Mouse (Mus musculus): ENCODE results near the gene Gemin4.

- TF ChIP-seq CTCF (IDR thresholded peaks at IDR 0.05; ENCODE audit: borderline replicate concordance, insufficient read depth, low read depth, low read length) (no peak), POLR2A (IDR thresholded peaks at IDR 0.05; ENCODE audit: borderline replicate concordance, insufficient read depth, low read length) (no peak)
These were observed 1.4 kb downstream of the Gemin4 start for GRCm38 (mm10) chr11:76216049-76216540.

All from cerebellum, adult 2 months (tissue).